Mouse (Mus musculus) erythroblast, embryonic 14.5 days (primary cell): Measurements from ENCODE around the gene Pcna. TPM values are rescaled to one million over a fixed set of nuclear protein-coding genes. Genes with fewer than 3 reads are reported as not detected.
"Not testable (repeated sequence)": the region's sequence is repeated elsewhere in the genome, so short reads cannot be mapped to it uniquely, and the experiment has no call there.

Experiments
- H3K27me3 ChIP-seq: 2 replicates; pipeline ENCODE4 v1.6.1; 2012; ENCODE audit warnings: inconsistent platforms; ENCODE audit not compliant: control insufficient read depth
- H3K36me3 ChIP-seq: 2 replicates; pipeline ENCODE4 v1.6.1; 2012; ENCODE audit warnings: mild to moderate bottlenecking, inconsistent platforms; ENCODE audit not compliant: control insufficient read depth
- H3K4me1 ChIP-seq: 2 replicates; pipeline ENCODE4 v1.6.1; 2012; ENCODE audit warnings: inconsistent platforms; ENCODE audit not compliant: control insufficient read depth
- H3K4me3 ChIP-seq: replicated peaks from 2 replicates; pipeline ENCODE3; 2012; ENCODE audit warnings: moderate library complexity, mild to moderate bottlenecking, inconsistent platforms
- H3K9me3 ChIP-seq: 2 replicates; pipeline ENCODE4 v1.6.1; 2012; ENCODE audit warnings: low read length, inconsistent platforms, mixed read lengths; ENCODE audit not compliant: control insufficient read depth
- GATA1 ChIP-seq: IDR thresholded peaks from 2 replicates; pipeline ENCODE4 v1.6.1; 2012; ENCODE audit warnings: low read length, inconsistent platforms, mixed read lengths
- TAL1 ChIP-seq: IDR thresholded peaks from 3 replicates; pipeline ENCODE4 v1.6.1; 2012; ENCODE audit warnings: low read length, inconsistent platforms, mixed read lengths
- polyA plus RNA-seq: library from polyadenylated mRNA; stranded (reverse); fragments of >175 nt; gene quantifications from 2 replicates; pipeline ENCODE4 v1.2.3, GENCODE M21; 2012

Pcna gene
- polyA plus RNA-seq, 1 experiment = 11.3 TPM

- H3K4me1 ChIP-seq = peaks cover 29% of the 10 kb centered on the region
- no peaks in the 10 kb centered on the region for H3K27me3 ChIP-seq
- TF ChIP-seq GATA1 (no peak), TAL1 (no peak)
- peaks cover 13% of the 10 kb centered on the region for H3K36me3 ChIP-seq
- H3K4me3 ChIP-seq = no peak overlapping the region
- no peaks in the 10 kb centered on the region for H3K9me3 ChIP-seq
Observed at GRCm38 (mm10) chr2:132286376-132287076, 33.4 kb upstream of the Pcna start.

DNA sequence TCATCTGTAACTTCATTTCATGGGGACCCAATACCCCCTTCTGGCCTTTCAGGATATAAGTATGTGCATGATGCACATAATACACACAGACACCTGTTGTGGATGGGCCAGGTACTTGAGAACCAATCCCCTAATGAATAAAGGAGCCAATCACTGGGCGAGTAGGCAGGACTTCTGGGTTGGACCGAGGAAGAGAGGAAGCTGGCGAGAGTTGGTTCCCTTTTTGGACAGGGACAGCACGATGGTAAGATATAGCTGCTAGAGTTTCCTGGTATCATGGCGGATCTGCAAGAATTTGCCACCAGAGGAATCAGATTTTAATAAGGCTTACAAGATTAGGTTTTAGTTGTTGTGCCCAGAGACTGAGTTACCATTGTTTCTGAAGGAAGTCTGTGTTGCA lies 32.6 kb upstream of the Pcna start:
- not testable (repeated sequence) for H3K27me3 ChIP-seq, H3K9me3 ChIP-seq, H3K4me3 ChIP-seq
- Histone ChIP-seq H3K4me1 (peaks cover 28% of the 10 kb centered on the region), H3K36me3 (peaks cover 18% of the 10 kb centered on the region)

DNA sequence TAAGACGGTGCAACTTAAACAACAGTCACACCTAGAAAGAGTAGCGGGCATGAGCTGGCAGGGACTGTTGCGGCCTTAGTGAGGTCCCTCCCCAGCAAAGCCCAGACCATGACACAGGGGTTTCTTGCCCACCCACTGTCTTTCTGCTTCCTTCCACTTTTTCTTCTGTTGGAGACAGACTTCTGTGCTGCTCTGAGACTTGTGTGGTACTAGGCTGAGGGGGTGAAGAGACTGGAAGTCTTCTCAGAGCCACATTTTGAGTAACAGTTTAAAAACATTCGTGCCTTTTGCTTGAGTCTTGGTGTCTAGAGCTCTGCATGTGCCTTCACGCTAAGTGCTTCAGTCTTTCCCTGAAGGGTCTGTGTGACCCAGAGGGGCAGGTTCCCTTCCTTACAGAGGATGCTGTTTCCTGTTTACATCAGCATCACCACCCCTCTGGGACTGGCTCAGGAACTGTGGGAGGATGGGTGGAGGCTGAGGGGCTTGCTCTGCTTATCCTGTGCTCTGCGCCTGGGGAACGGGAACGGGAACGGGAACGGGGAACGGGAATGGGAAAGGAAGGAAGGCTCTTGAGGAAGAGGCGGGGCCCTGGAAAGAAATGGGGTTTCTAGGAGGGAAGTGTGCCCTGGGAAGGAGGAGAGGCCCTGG lies 31.5 kb upstream of the Pcna start:
- TF ChIP-seq TAL1 (no peak), GATA1 (no peak)
- Histone ChIP-seq H3K4me1 (peaks cover 28% of the 10 kb centered on the region), H3K36me3 (peaks cover 23% of the 10 kb centered on the region), H3K4me3 (no peak overlapping the region), H3K9me3 (no peaks in the 10 kb centered on the region), H3K27me3 (no peaks in the 10 kb centered on the region)

GRCm38 (mm10) chr2:132283236-132284070 lies 30.3 kb upstream of the Pcna start:
- Histone ChIP-seq H3K36me3 (peaks cover 26% of the 10 kb centered on the region), H3K9me3 (no peaks in the 10 kb centered on the region), H3K27me3 (no peaks in the 10 kb centered on the region), H3K4me3 (no peak overlapping the region), H3K4me1 (peaks cover 30% of the 10 kb centered on the region)
- TF ChIP-seq TAL1 = no peak
- TF ChIP-seq GATA1 = no peak

DNA sequence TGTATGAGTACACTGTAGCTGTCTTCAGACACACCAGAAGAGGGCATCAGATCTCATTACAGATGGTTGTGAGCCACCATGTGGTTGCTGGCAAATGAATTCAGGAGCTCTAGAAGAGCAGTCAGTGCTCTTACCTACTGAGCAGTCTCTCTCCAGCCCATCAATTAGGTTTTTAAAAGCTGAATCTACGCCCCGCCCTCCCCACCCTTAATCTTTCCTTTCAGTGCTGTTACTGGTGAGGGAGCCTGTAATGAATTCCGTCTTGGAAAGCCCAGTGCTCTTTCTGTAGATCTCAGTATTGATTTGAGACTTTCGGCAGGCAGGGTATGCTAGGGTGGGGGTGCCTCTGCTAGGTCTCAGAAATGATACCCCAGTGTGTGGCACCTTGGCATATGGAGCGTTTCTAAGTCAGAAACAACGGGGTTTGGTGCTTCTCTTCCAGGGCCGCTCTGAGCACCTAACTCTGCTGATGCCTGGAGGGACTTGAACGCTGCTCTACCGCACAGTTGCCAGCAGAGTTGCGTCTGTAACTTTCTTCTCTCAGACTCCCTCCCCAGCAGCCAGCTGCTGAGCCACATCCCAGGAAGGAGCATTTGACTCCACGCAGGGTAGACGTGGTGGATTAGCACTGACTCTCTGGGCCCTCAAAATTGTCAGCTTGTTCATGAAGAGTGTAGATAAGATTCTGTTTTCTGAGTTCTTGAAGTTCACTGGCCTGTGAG lies 29.5 kb upstream of the Pcna start:
- no peaks in the 10 kb centered on the region for H3K9me3 ChIP-seq
- no peaks in the 10 kb centered on the region for H3K27me3 ChIP-seq
- H3K4me3 ChIP-seq = peak overlapping the region; percentile 34
- no peak for TF ChIP-seq TAL1
- no peak for TF ChIP-seq GATA1
- H3K36me3 ChIP-seq = peaks cover 27% of the 10 kb centered on the region
- H3K4me1 ChIP-seq = peaks cover 32% of the 10 kb centered on the region

DNA sequence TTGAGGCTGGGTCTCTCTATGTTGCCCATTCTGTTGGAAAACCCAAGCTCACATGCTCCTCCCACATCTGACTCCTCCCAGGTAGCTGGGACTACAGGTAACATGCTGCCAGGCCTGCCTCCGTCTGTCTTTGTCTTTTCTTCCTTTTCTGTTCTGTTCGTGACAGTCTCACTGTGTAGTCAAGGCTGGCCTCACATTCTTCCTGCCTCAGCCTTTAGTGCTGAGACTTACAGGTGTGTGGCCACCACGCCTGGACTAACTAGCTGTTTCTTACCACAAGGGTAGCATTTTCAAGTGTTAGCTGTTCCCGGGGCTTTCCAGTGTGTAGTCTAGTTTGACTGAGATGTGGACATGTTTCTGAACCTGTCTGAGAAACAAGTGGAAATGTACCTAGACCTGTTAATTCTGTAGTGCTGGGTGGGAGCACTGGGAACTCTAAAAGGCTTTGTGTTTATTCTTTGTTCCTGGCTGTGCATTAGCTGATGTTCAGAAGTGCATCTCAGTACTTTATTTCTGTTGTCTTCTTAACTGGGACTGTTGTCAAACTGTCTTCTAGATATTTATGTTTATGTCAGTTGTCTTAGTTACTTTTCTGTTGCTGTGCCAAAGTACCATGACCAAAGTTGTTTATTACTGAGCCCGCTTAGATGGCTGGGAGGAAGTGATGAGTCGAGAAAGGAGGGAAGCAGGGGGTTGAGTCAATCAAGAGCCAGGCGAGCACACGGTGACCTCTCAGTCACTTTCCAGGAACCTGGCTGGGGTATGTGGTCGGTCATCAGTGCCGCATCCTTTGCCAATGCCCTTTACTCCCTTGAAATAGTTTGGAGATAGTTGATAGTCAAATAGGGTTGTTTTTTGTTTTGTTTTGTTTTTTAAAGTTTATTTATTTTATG lies 28.7 kb upstream of the Pcna start:
- H3K9me3 ChIP-seq = no peaks in the 10 kb centered on the region
- peaks cover 27% of the 10 kb centered on the region for H3K36me3 ChIP-seq
- peaks cover 32% of the 10 kb centered on the region for H3K4me1 ChIP-seq
- no peak overlapping the region for H3K4me3 ChIP-seq
- no peaks in the 10 kb centered on the region for H3K27me3 ChIP-seq
- TF ChIP-seq TAL1 = no peak
- TF ChIP-seq GATA1 = no peak

DNA sequence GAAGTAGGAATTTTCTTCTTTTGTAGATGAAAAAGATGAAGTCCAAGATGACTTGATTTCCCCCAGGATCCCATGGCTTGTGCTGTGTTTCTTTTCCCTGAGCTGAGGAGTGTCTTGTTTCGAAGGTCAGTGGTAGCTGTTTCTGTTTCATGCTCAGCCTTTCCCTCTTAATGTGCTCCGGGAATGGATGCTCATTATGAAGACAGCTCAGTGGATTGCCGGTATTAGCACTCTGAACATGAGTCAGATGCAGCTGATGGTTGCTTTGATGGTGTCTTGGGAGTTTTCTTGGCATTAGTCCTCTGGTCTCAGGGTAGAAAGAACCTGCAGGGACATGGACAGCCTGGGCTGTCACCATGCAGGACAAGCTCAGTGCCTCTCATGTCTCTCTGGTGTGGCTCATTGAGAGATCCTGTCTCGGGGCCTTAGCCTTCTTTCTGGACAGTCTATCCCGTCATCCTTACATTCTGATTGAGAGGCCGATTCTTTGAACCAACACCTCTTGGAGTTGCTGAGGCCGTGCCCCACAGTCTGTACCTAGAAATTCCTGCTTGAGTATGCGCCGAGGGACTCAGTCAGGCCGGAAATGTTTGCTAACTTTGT lies 27.5 kb upstream of the Pcna start:
- H3K9me3 ChIP-seq = no peaks in the 10 kb centered on the region
- no peak for TF ChIP-seq TAL1
- TF ChIP-seq GATA1 = no peak
- peaks cover 28% of the 10 kb centered on the region for H3K36me3 ChIP-seq
- H3K4me1 ChIP-seq = peaks cover 32% of the 10 kb centered on the region
- H3K27me3 ChIP-seq = no peaks in the 10 kb centered on the region
- H3K4me3 ChIP-seq = no peak overlapping the region

DNA sequence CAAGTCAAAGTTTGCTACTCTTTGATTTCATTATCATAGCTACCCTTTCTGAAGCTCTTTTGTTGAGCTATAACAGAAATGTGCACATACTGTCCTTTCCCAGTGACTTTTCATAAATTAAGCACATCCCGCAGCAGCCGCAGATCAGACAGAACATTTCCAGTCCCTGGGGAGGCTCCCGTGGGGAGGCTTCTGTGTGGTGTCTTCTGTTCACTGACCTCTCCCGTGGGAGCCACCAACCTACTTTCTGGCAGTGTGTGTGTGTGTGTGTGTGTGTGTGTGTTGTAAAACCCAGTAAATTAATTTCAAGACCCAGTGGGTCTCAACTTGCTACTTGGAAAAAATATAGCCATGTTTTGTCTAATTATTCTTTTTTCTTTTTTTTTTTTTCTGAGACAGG lies 26.9 kb upstream of the Pcna start:
- H3K36me3 ChIP-seq = peaks cover 23% of the 10 kb centered on the region
- TF ChIP-seq GATA1 (no peak), TAL1 (no peak)
- peaks cover 30% of the 10 kb centered on the region for H3K4me1 ChIP-seq
- H3K27me3 ChIP-seq = no peaks in the 10 kb centered on the region
- no peak overlapping the region for H3K4me3 ChIP-seq
- no peaks in the 10 kb centered on the region for H3K9me3 ChIP-seq
